Mouse (Mus musculus) cerebellum, adult 9-10 months (tissue): ENCODE data around the gene Nfs1.
A peak's percentile ranks its signal among the peaks of the same experiment; 100 is the strongest.
"Not testable (repeated sequence)": the region's sequence is repeated elsewhere in the genome, so short reads cannot be mapped to it uniquely, and the experiment has no call there.

Source experiments
- DNase-seq: peaks from one replicate; pipeline ENCODE4 v3.0.0; 2022

Nfs1 gene

GRCm38 (mm10) chr2:156143953-156144724 lies at the start of gene Nfs1, which contains the start of gene Romo1:
Nfs1 (minus strand) TSS chr2:156144186.
Romo1 (plus strand) TSS chr2:156144039.
- peak; percentile 84 for DNase-seq

- no peak for DNase-seq
Measured at GRCm38 (mm10) chr2:156193066-156193862, 49.3 kb upstream of the Nfs1 start.

GRCm38 (mm10) chr2:156192068-156192467 lies 48.1 kb upstream of the Nfs1 start:
- DNase-seq = no peak

- DNase-seq = no peak
Measured at GRCm38 (mm10) chr2:156191540-156191939, 47.6 kb upstream of the Nfs1 start.

- no peak for DNase-seq
Measured at GRCm38 (mm10) chr2:156190004-156190896, 46.3 kb upstream of the Nfs1 start.

GRCm38 (mm10) chr2:156189241-156189640 lies 45.3 kb upstream of the Nfs1 start:
- not testable (repeated sequence) for DNase-seq

GRCm38 (mm10) chr2:156181592-156181991 lies 37.6 kb upstream of the Nfs1 start:
- DNase-seq = peak; percentile 43

GRCm38 (mm10) chr2:156180824-156181590 lies 37.0 kb upstream of the Nfs1 start:
- DNase-seq = peak; percentile 66

- DNase-seq = peak; percentile 100
Measured at GRCm38 (mm10) chr2:156180094-156180821, 36.3 kb upstream of the Nfs1 start, which contains the start of gene Rbm39. Rbm39 (minus strand) TSS chr2:156180238.

- DNase-seq = no peak
Measured at GRCm38 (mm10) chr2:156179796-156180093, 35.8 kb upstream of the Nfs1 start.

GRCm38 (mm10) chr2:156179046-156179795 lies 35.2 kb upstream of the Nfs1 start:
- DNase-seq = peak; percentile 72

GRCm38 (mm10) chr2:156177651-156178050 lies 33.7 kb upstream of the Nfs1 start:
- no peak for DNase-seq

- no peak for DNase-seq
Measured at GRCm38 (mm10) chr2:156177079-156177478, 33.1 kb upstream of the Nfs1 start.

GRCm38 (mm10) chr2:156166557-156166956 lies 22.6 kb upstream of the Nfs1 start:
- DNase-seq = no peak

- no peak for DNase-seq
Measured at GRCm38 (mm10) chr2:156165478-156165877, 21.5 kb upstream of the Nfs1 start.

GRCm38 (mm10) chr2:156151538-156151937 lies 7.6 kb upstream of the Nfs1 start:
- no peak for DNase-seq

- no peak for DNase-seq
Measured at GRCm38 (mm10) chr2:156147316-156147915, 3.4 kb upstream of the Nfs1 start.

GRCm38 (mm10) chr2:156146272-156146989 lies 2.4 kb upstream of the Nfs1 start:
- DNase-seq = no peak

- no peak for DNase-seq
Measured at GRCm38 (mm10) chr2:156145486-156146130, 1.6 kb upstream of the Nfs1 start.
